Mouse (Mus musculus) forebrain, embryonic 16.5 days (tissue): ENCODE data around the gene Rbfox1. TPM values are rescaled to one million over a fixed set of nuclear protein-coding genes. Genes with fewer than 3 reads are reported as not detected.

Source experiments
- ATAC-seq: fragments of 200-750 bp; cut with Nextera tagmentation; 2 replicates; pipeline ENCODE4 v1.8.0; 2017; ENCODE audit warnings: mild to moderate bottlenecking, moderate library complexity
- H3K27ac ChIP-seq: fragments of 300-500 bp; sonication (generic); 2 replicates; pipeline ENCODE4 v1.5.1; 2014; ENCODE audit warnings: low read length, control low read depth
- H3K27me3 ChIP-seq: fragments of 300-500 bp; sonication (generic); replicated peaks from 2 replicates; pipeline ENCODE4 v1.6.1; 2014; ENCODE audit warnings: low read length; ENCODE audit not compliant: control insufficient read depth, insufficient read depth
- H3K36me3 ChIP-seq: fragments of 300-500 bp; sonication (generic); 2 replicates; pipeline ENCODE4 v1.6.1; 2014; ENCODE audit not compliant: control insufficient read depth, insufficient read depth
- H3K4me1 ChIP-seq: fragments of 300-500 bp; sonication (generic); replicated peaks from 2 replicates; pipeline ENCODE4 v1.6.1; 2014; ENCODE audit warnings: low read length; ENCODE audit not compliant: control insufficient read depth, insufficient read depth
- H3K4me2 ChIP-seq: fragments of 300-500 bp; sonication (generic); 2 replicates; pipeline ENCODE4 v1.6.1; 2014; ENCODE audit warnings: mild to moderate bottlenecking, low read length, control low read depth
- H3K4me3 ChIP-seq: fragments of 300-500 bp; sonication (generic); replicated peaks from 2 replicates; pipeline ENCODE4 v1.5.1; 2014; ENCODE audit warnings: mild to moderate bottlenecking, low read length, control low read depth
- H3K9ac ChIP-seq: fragments of 300-500 bp; sonication (generic); replicated peaks from 2 replicates; pipeline ENCODE4 v1.6.1; 2014; ENCODE audit warnings: low read depth, low read length, control low read depth
- H3K9me3 ChIP-seq: fragments of 300-500 bp; sonication (generic); 2 replicates; pipeline ENCODE4 v1.6.1; 2016; ENCODE audit warnings: low read length; ENCODE audit not compliant: control insufficient read depth
- WGBS: fragments of 180-500 bp; shearing (Covaris S2); extraction: QIAGEN DNeasy Blood & Tissue Kit; methylation state at CpG from one replicate; pipeline ENCODE4 v1.1.7; 2014; 5-methylcytosine and 5-hydroxymethylcytosine counted together
- polyA plus RNA-seq: library from polyadenylated mRNA; unstranded; fragments of >200 nt; fragmentation: Nextera tagmentation; extraction: Ambion mirVana; gene quantifications from 2 replicates; pipeline ENCODE4 v1.2.1, GENCODE M21; 2015

Rbfox1 gene
- polyA plus RNA-seq, 1 experiment from 2014 or later: 210 TPM

GRCm38 (mm10) chr16:6732646-6733045 lies 847.5 kb downstream of the Rbfox1 start:
- ATAC-seq: no peak
- Histone ChIP-seq H3K27me3 (no peaks in the 10 kb centered on the region), H3K4me3 (no peak overlapping the region), H3K4me1 (no peaks in the 10 kb centered on the region), H3K9me3 (no peaks in the 10 kb centered on the region), H3K27ac (no peak overlapping the region), H3K4me2 (no peak overlapping the region), H3K36me3 (no peaks in the 10 kb centered on the region), H3K9ac (no peak overlapping the region)
- WGBS: 68% methylated on average over 4 of the region's 4 CpGs

DNA sequence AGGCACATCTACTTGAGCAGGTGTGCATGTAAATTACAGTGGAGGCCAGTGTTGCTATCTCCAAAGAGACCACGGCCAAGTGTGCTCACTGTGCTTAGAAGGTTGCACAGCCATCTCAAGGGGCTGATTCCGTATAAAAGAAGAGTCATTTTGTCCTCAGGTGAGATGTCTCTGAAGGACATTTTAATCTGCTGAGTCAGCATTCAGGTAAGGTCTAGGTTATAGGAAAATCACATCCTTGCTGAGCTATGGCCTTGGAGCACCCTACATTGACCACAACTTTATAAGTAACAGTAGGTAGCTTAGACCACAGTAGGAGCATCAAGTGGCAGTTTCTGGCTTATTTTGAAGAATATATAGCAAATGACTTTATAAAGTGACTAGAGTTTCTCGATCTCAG lies 848.3 kb downstream of the Rbfox1 start:
- H3K9me3 ChIP-seq: no peaks in the 10 kb centered on the region
- ATAC-seq: no peak
- no peaks in the 10 kb centered on the region for H3K36me3 ChIP-seq
- no peak overlapping the region for H3K9ac ChIP-seq
- H3K27me3 ChIP-seq: no peaks in the 10 kb centered on the region
- H3K4me2 ChIP-seq: no peak overlapping the region
- 91% methylated on average over 3 of the region's 3 CpGs for WGBS
- no peaks in the 10 kb centered on the region for H3K4me1 ChIP-seq
- H3K27ac ChIP-seq: no peak overlapping the region
- H3K4me3 ChIP-seq: no peak overlapping the region

DNA sequence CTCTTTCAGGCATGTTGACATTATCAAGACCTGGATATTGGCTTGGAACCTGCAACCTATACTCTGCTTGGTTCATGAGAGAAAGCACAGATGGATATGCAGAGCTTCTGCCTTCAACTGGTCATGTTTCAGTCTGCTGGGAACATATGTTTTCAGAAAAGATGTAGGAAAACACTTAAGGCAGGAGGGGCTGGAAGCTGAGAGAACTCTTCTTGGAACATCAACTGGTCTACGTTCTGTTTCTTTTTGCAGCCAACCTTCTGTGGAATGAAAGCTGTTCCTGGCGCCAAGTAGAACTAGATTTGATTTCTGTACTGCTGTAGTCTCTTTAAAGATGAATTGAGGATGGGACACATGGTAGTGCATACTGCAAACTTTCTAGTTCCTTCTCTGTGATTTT lies 851.4 kb downstream of the Rbfox1 start:
- Histone ChIP-seq H3K4me1 (no peaks in the 10 kb centered on the region), H3K36me3 (no peaks in the 10 kb centered on the region), H3K4me2 (no peak overlapping the region), H3K4me3 (no peak overlapping the region), H3K27me3 (no peaks in the 10 kb centered on the region), H3K27ac (no peak overlapping the region), H3K9ac (no peak overlapping the region), H3K9me3 (no peaks in the 10 kb centered on the region)
- ATAC-seq: peak; percentile 43; the same call in 1 of the 2 replicates
- 71% methylated on average over 2 of the region's 2 CpGs for whole genome bisulfite sequencing

DNA sequence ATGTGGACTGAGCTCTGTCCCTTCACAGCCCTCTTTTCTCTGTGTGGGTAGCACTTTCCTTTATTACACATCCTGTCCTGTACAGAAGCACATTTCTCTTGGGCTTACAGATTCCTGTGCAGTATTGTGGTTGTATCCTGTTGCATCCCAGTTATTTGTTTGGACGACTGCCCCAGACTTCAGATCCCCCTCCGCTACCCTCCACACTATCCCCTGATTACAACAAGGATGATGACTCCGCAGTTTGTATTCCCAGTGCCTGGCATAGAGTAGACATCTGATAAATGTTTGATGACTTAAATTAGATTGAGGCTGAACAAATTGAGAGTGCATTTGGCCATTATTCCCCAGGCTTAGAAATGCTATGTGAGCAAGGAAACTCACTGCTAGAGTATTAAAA lies 851.8 kb downstream of the Rbfox1 start:
- H3K9me3 ChIP-seq: no peaks in the 10 kb centered on the region
- H3K9ac ChIP-seq: no peak overlapping the region
- H3K4me1 ChIP-seq: no peaks in the 10 kb centered on the region
- H3K4me2 ChIP-seq: no peak overlapping the region
- no peak overlapping the region for H3K4me3 ChIP-seq
- 75% methylated on average over 3 of the region's 3 CpGs for WGBS
- no peak for ATAC-seq
- H3K27ac ChIP-seq: no peak overlapping the region
- H3K27me3 ChIP-seq: no peaks in the 10 kb centered on the region
- H3K36me3 ChIP-seq: no peaks in the 10 kb centered on the region

GRCm38 (mm10) chr16:6746116-6746515 lies 861.0 kb downstream of the Rbfox1 start:
- 0 out of 2 replicates have a peak, but pooled peaks cover 4% of the 10 kb centered on the region for H3K4me1 ChIP-seq
- no peak overlapping the region for H3K4me3 ChIP-seq
- no peak overlapping the region for H3K27ac ChIP-seq
- H3K9ac ChIP-seq: no peak overlapping the region
- H3K9me3 ChIP-seq: no peaks in the 10 kb centered on the region
- H3K36me3 ChIP-seq: no peaks in the 10 kb centered on the region
- H3K4me2 ChIP-seq: no peak overlapping the region
- no peak for ATAC-seq
- H3K27me3 ChIP-seq: no peaks in the 10 kb centered on the region
- 38% methylated on average over 2 of the region's 2 CpGs for whole genome bisulfite sequencing

GRCm38 (mm10) chr16:6750491-6750890 lies 865.3 kb downstream of the Rbfox1 start:
- no peak overlapping the region for H3K9ac ChIP-seq
- no peaks in the 10 kb centered on the region for H3K36me3 ChIP-seq
- no peaks in the 10 kb centered on the region for H3K9me3 ChIP-seq
- no peak overlapping the region for H3K4me2 ChIP-seq
- H3K27me3 ChIP-seq: no peaks in the 10 kb centered on the region
- ATAC-seq: no peak
- 0 out of 2 replicates have a peak, but pooled peaks cover 4% of the 10 kb centered on the region for H3K4me1 ChIP-seq
- H3K4me3 ChIP-seq: no peak overlapping the region
- H3K27ac ChIP-seq: no peak overlapping the region
- WGBS: 65% methylated on average over 2 of the region's 2 CpGs

DNA sequence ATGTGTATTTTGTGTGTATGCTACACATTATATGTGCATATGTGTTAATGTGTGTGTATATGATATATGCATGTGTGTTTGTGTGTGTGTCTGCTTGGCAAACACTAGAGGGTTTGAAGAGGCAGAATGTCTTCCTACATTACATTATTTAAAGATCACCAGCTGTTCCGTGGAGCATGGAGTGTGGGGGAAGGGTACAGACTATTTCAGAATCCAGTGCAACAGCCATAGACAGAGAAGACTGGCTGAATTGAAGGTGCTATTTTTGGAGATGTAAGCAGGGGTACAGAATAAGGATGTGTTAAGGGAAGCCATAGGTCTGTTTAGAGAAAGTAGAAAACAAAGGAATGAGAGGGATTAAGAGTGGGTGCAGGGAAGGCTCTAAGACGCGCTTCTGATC lies 869.7 kb downstream of the Rbfox1 start:
- Histone ChIP-seq H3K4me3 (no peak overlapping the region), H3K4me1 (0 out of 2 replicates have a peak, but pooled peaks cover 4% of the 10 kb centered on the region), H3K27me3 (no peaks in the 10 kb centered on the region), H3K36me3 (no peaks in the 10 kb centered on the region), H3K4me2 (no peak overlapping the region), H3K9me3 (no peaks in the 10 kb centered on the region), H3K27ac (no peak overlapping the region), H3K9ac (no peak overlapping the region)
- 55% methylated on average over 3 of the region's 3 CpGs for WGBS
- peak; percentile 49 for ATAC-seq

DNA sequence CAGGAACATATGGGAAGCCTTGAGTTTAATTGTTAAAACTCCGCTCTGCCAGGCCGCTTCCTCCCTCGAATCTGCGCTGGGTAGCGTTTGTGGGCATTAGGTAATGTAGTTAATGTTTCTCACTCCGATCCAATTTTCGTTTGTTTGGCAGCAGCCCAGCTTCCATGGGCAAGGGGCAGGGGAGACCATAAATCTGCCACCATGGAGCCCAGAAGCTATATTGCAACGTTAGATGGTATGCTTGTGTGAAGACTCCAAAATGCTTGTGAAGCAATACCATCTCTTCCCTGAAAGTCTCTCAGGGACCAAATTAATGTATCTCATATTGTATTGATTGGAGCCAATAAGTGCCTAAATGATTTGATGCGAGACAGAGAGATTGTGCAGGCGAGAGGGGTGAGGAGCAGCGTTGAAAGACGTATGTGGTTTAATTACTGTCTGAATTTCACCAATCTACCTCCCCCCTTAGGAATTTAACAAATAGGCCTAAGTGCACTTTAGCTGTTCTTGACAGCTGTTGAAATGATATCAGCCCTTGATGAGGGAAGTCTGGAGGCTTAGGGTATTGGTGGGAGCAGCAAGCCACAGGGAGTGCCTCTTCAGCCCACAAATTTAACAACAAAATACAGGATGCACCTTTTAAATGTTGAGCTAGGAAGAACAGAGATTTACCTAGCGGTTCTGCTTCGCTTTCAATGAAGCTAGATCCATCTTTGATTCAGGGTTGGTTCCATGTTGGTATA lies 884.5 kb downstream of the Rbfox1 start:
- 62% methylated on average over 14 of the region's 14 CpGs for whole genome bisulfite sequencing
- ATAC-seq: 0 out of 2 replicates have a peak, but pooled peaks have one; percentile 26

GRCm38 (mm10) chr16:6777506-6778185 lies 892.5 kb downstream of the Rbfox1 start:
- Histone ChIP-seq H3K27ac (no peak overlapping the region), H3K4me1 (no peaks in the 10 kb centered on the region), H3K9me3 (no peaks in the 10 kb centered on the region), H3K36me3 (no peaks in the 10 kb centered on the region), H3K9ac (no peak overlapping the region), H3K4me2 (no peak overlapping the region), H3K27me3 (no peaks in the 10 kb centered on the region), H3K4me3 (no peak overlapping the region)
- ATAC-seq: no peak
- 87% methylated on average over 6 of the region's 6 CpGs for WGBS

More for the DNA sequence above, 884.5 kb downstream of the Rbfox1 start:
- peaks cover 6% of the 10 kb centered on the region for H3K4me1 ChIP-seq
- H3K9me3 ChIP-seq: no peaks in the 10 kb centered on the region
- H3K4me3 ChIP-seq: no peak overlapping the region
- H3K4me2 ChIP-seq: no peak overlapping the region
- H3K27ac ChIP-seq: no peak overlapping the region
- H3K9ac ChIP-seq: no peak overlapping the region
- H3K27me3 ChIP-seq: no peaks in the 10 kb centered on the region
- H3K36me3 ChIP-seq: no peaks in the 10 kb centered on the region
